Mouse (Mus musculus): ENCODE results near the gene Tenm4. TPM values are rescaled to one million over a fixed set of nuclear protein-coding genes. Genes with fewer than 3 reads are reported as not detected.

Gene Tenm4
- total and polyA plus RNA-seq, 3 experiments: 9.2 to 15.2 TPM; not detected in 1

DNA sequence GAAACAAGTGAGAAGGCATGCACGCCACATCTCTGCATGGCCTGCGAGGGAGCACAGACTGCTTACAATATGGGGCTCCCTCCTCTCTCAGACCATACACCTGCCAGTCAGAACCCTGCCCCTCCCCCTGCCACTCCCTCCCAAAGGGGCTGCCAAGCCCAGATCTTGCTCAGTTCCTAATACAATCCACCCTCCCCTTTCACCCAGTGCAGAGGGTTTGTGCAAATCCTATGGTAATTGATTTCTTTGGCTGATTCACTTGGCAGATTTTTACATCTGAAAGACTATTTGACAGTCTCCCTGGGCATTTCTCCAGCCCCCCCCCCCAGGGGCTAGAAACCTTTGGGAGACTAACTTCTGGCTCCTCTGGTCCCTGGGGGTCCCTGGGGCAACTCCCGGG lies 2.1 kb upstream of the Tenm4 start:
- TF ChIP-seq USF2 (IDR thresholded peaks at IDR 0.05; ENCODE audit: borderline replicate concordance in 1 of 2, insufficient read depth in 1 of 2, low read depth in 1 of 2, low read length in 2 of 2) (no peak), POLR2AphosphoS2 (IDR thresholded peaks at IDR 0.05; ENCODE audit: low read length) (no peak), ETS1 (IDR thresholded peaks at IDR 0.05; ENCODE audit: low read depth, low read length) (no peak), USF1 (IDR thresholded peaks at IDR 0.05; ENCODE audit: low read depth, low read length) (no peak), TBP (IDR thresholded peaks at IDR 0.05; ENCODE audit: low read depth, low read length) (no peak), ZMIZ1 (IDR thresholded peaks at IDR 0.05; ENCODE audit: low read depth, low read length) (no peak), RAD21 (IDR thresholded peaks at IDR 0.05; ENCODE audit: low read depth, low read length) (no peak), TCF12 (IDR thresholded peaks at IDR 0.05; ENCODE audit: low read depth, low read length) (no peak), POLR2A (IDR thresholded peaks at IDR 0.05; ENCODE audit: control insufficient read depth in 1 of 2, insufficient read depth in 1 of 2, low read depth in 1 of 2, low read length in 2 of 2, poor library complexity in 1 of 2) (no peak), MYB (IDR thresholded peaks at IDR 0.05; ENCODE audit: low read depth, low read length) (no peak), GABPA (IDR thresholded peaks at IDR 0.05; ENCODE audit: low read depth, low read length) (no peak), MYC (IDR thresholded peaks at IDR 0.05; ENCODE audit: low read depth, low read length) (no peak), POLR2AphosphoS5 (IDR thresholded peaks at IDR 0.05; ENCODE audit: borderline replicate concordance, low read depth, low read length) (no peak)
- H3K27ac ChIP-seq (ENCODE audit: control insufficient read depth, low read depth, low read length): no peak overlapping the region
- no peaks in the 10 kb centered on the region for H3K36me3 ChIP-seq (ENCODE audit: control insufficient read depth in 1 of 2, insufficient read depth in 2 of 2, low read length in 2 of 2)
- no peak for DNase-seq (ENCODE audit: low read depth, low spot score)
- no peak overlapping the region for H3K4me3 ChIP-seq (ENCODE audit: control insufficient read depth in 1 of 2, insufficient read depth in 1 of 2, low read depth in 2 of 2, low read length in 2 of 2)
- H3K79me2 ChIP-seq (ENCODE audit: control insufficient read depth, insufficient read depth, low read length, poor library complexity): no peaks in the 10 kb centered on the region
- H3K9me3 ChIP-seq (replicated peaks; ENCODE audit: insufficient read depth, low read length): no peaks in the 10 kb centered on the region
- H3K4me1 ChIP-seq (ENCODE audit: control insufficient read depth in 1 of 2, insufficient read depth in 2 of 2, low read length in 2 of 2): no peaks in the 10 kb centered on the region
- H3K27me3 ChIP-seq (ENCODE audit: control insufficient read depth in 1 of 2, insufficient read depth in 2 of 2, low read length in 2 of 2): no peaks in the 10 kb centered on the region
- no peak overlapping the region for H3K9ac ChIP-seq (ENCODE audit: control insufficient read depth, low read depth, low read length, poor library complexity, severe bottlenecking)

DNA sequence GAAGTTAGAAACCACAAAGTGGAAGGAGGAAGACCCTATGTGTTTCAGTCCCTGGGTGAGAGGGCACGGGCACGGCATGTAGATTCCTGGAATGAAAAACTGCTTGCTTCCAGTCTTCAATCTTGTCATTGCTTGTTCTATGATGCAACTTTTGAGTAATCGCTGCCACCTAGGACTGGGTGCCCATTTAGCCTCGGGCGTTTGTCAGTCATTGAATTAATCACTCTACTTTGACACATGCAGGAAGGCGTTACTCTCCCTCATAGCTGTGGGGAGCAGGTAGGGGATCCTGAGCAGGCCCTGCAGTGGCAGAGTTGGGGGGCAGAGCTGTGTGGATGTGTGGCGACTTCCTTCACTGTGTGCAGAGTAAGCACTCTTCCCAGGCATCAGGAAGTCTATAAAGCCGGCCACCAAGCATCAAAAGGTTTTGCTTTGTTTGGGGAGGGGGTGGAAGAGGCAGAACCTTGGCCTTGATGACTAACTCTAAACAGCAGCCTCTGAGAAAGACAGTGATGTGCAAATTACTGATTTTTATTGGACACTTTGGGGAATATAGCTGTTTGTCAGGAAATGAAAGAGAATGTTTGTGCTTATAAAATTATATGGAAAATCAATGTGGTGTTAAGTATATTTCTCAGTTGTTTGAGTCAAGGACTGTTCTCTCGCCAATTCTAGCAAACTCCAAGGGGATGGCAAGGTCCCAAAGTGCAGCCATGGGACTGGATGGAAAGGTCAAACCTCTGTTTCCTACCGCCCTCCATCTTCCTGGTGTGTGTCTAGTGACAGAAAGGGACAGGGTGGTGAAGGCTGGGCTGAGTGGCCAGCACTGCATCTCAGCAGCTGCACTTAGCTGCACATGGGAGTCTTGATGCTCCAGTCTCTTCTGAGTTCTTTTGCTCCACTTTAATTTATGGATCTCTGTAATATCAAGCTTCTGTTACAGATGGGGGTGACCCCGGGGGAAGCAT lies 834 bp downstream of the Tenm4 start:
- H3K36me3 ChIP-seq (ENCODE audit: control insufficient read depth in 1 of 2, insufficient read depth in 2 of 2, low read length in 2 of 2): no peaks in the 10 kb centered on the region
- no peak for DNase-seq (ENCODE audit: low read depth, low spot score)
- H3K9ac ChIP-seq (ENCODE audit: control insufficient read depth, low read depth, low read length, poor library complexity, severe bottlenecking): no peak overlapping the region; the same call in 1 of the 2 replicates
- H3K4me3 ChIP-seq (ENCODE audit: control insufficient read depth in 1 of 2, insufficient read depth in 1 of 2, low read depth in 2 of 2, low read length in 2 of 2): no peak overlapping the region
- H3K27me3 ChIP-seq (ENCODE audit: control insufficient read depth in 1 of 2, insufficient read depth in 2 of 2, low read length in 2 of 2): no peaks in the 10 kb centered on the region
- H3K4me1 ChIP-seq (ENCODE audit: control insufficient read depth in 1 of 2, insufficient read depth in 2 of 2, low read length in 2 of 2): no peaks in the 10 kb centered on the region
- H3K27ac ChIP-seq (ENCODE audit: control insufficient read depth, low read depth, low read length): no peak overlapping the region
- no peak for TF ChIP-seq MYC (IDR thresholded peaks at IDR 0.05; ENCODE audit: low read depth, low read length)
- no peak for TF ChIP-seq ZMIZ1 (IDR thresholded peaks at IDR 0.05; ENCODE audit: low read depth, low read length)
- no peak for TF ChIP-seq TAL1 (IDR thresholded peaks at IDR 0.05; ENCODE audit: low read length)
- no peak for TF ChIP-seq ZC3H11A (IDR thresholded peaks at IDR 0.05; ENCODE audit: low read depth, low read length)
- TF ChIP-seq ZNF384 (IDR thresholded peaks at IDR 0.05; ENCODE audit: low read depth, low read length): no peak
- TF ChIP-seq USF1 (IDR thresholded peaks at IDR 0.05; ENCODE audit: low read depth, low read length): no peak
- TF ChIP-seq MAFK (IDR thresholded peaks at IDR 0.05; ENCODE audit: borderline replicate concordance, low read depth, low read length): no peak
- no peak for TF ChIP-seq SMC3 (IDR thresholded peaks at IDR 0.05; ENCODE audit: low read depth, low read length)
- TF ChIP-seq CHD2 (IDR thresholded peaks at IDR 0.05; ENCODE audit: low read length): no peak
- TF ChIP-seq ELF1 (IDR thresholded peaks at IDR 0.05; ENCODE audit: low read depth, low read length): no peak
- no peaks in the 10 kb centered on the region for H3K79me2 ChIP-seq (ENCODE audit: control insufficient read depth, insufficient read depth, low read length, poor library complexity)
- no peaks in the 10 kb centered on the region for H3K9me3 ChIP-seq (replicated peaks; ENCODE audit: insufficient read depth, low read length)
